Mouse (Mus musculus) liver, postnatal 0 days (tissue): ENCODE data around the gene Vash1. TPM values are rescaled to one million over a fixed set of nuclear protein-coding genes. Genes with fewer than 3 reads are reported as not detected.

ENCODE experiments used
- ATAC-seq: fragments of 200-750 bp; cut with Nextera tagmentation; 2 replicates; pipeline ENCODE4 v1.8.0; 2017; ENCODE audit warnings: mild to moderate bottlenecking, moderate library complexity
- DNase-seq: peaks from one replicate; pipeline ENCODE4 v3.0.0-alpha.2; 2016
- H3K27ac ChIP-seq: fragments of 300-500 bp; sonication (generic); 2 replicates; pipeline ENCODE4 v1.5.1; 2014; ENCODE audit warnings: antibody characterized with exemption, moderate library complexity, mild to moderate bottlenecking, low read depth
- H3K27me3 ChIP-seq: fragments of 300-500 bp; sonication (generic); 2 replicates; pipeline ENCODE4 v1.6.1; 2014; ENCODE audit warnings: low read length, control low read depth, mixed read lengths; ENCODE audit not compliant: insufficient read depth
- H3K36me3 ChIP-seq: fragments of 300-500 bp; sonication (generic); replicated peaks from 2 replicates; pipeline ENCODE4 v1.6.1; 2014; ENCODE audit warnings: mild to moderate bottlenecking, control low read depth, low read length, moderate library complexity, mixed read lengths; ENCODE audit not compliant: insufficient read depth
- H3K4me1 ChIP-seq: fragments of 300-500 bp; sonication (generic); 2 replicates; pipeline ENCODE4 v1.6.1; 2014; ENCODE audit warnings: antibody characterized with exemption, mild to moderate bottlenecking, control low read depth; ENCODE audit not compliant: insufficient read depth
- H3K4me2 ChIP-seq: fragments of 300-500 bp; sonication (generic); 2 replicates; pipeline ENCODE4 v1.6.1; 2014; ENCODE audit warnings: low read depth, mild to moderate bottlenecking, low read length, moderate library complexity, mixed read lengths
- H3K4me3 ChIP-seq: fragments of 300-500 bp; sonication (generic); 2 replicates; pipeline ENCODE4 v1.5.1; 2014; ENCODE audit warnings: low read depth, low read length
- H3K9ac ChIP-seq: fragments of 300-500 bp; sonication (generic); replicated peaks from 2 replicates; pipeline ENCODE4 v1.6.1; 2014; ENCODE audit warnings: mild to moderate bottlenecking, moderate library complexity
- H3K9me3 ChIP-seq: fragments of 300-500 bp; sonication (generic); 2 replicates; pipeline ENCODE4 v1.6.1; 2016; ENCODE audit warnings: mild to moderate bottlenecking, control low read depth, low read length, mixed read lengths
- CTCF ChIP-seq: sonication (generic); IDR thresholded peaks from 2 replicates; pipeline ENCODE4 v1.5.1; 2016; ENCODE audit warnings: antibody characterized with exemption, low read depth
- EP300 ChIP-seq: IDR thresholded peaks from 2 replicates; pipeline ENCODE4 v1.6.1; 2016; ENCODE audit warnings: antibody characterized with exemption, low read depth, mild to moderate bottlenecking
- WGBS: fragments of 180-500 bp; shearing (Covaris S2); extraction: QIAGEN DNeasy Blood & Tissue Kit; methylation state at CpG from one replicate; pipeline ENCODE4 v1.1.7; 2014; ENCODE audit not compliant: insufficient replicate concordance; 5-methylcytosine and 5-hydroxymethylcytosine counted together
- polyA plus RNA-seq: library from polyadenylated mRNA; unstranded; fragments of >200 nt; fragmentation: Nextera tagmentation; extraction: Ambion mirVana; gene quantifications from 2 replicates; pipeline ENCODE4 v1.2.1, GENCODE M21; 2015

Gene Vash1
- polyA plus RNA-seq = 1.3 and 1.4 TPM in 2 replicates

- H3K9ac ChIP-seq = peak within 1 kb of the TSS; percentile 55
These were observed at the start of gene Vash1 for GRCm38 (mm10) chr12:86678591-86679545. Gene Vash1 (plus strand): TSS chr12:86678700.

GRCm38 (mm10) chr12:86628783-86629172, 49.7 kb upstream of the Vash1 start:
- 41% methylated on average over 6 of the region's 6 CpGs for WGBS
- Histone ChIP-seq H3K27ac (no peak overlapping the region), H3K27me3 (no peaks in the 10 kb centered on the region), H3K9me3 (no peaks in the 10 kb centered on the region), H3K4me3 (no peak overlapping the region), H3K9ac (no peak overlapping the region), H3K36me3 (no peaks in the 10 kb centered on the region), H3K4me1 (no peaks in the 10 kb centered on the region), H3K4me2 (no peak overlapping the region)
- ATAC-seq (no peak), DNase-seq (no peak)
- TF ChIP-seq EP300 (no peak), CTCF (no peak)

More at GRCm38 (mm10) chr12:86678591-86679545, at the start of gene Vash1:
- Histone ChIP-seq H3K36me3 (no peaks in the 10 kb centered on the region), H3K4me2 (peak within 1 kb of the TSS; percentile 93), H3K9me3 (no peaks in the 10 kb centered on the region), H3K27me3 (peaks cover 26% of the 10 kb centered on the region), H3K27ac (0 out of 2 replicates have a peak within 1 kb of the TSS, but pooled peaks have one; percentile 24), H3K4me1 (peaks cover 11% of the 10 kb centered on the region), H3K4me3 (peak within 1 kb of the TSS; percentile 65)
- TF ChIP-seq EP300 (no peak), CTCF (no peak)
- ATAC-seq (peak; percentile 31; the same call in 1 of the 2 replicates), DNase-seq (peak; percentile 45)
- WGBS = under 1% methylated on average over 90 of the region's 94 CpGs

GRCm38 (mm10) chr12:86641763-86642162, 36.7 kb upstream of the Vash1 start:
- TF ChIP-seq EP300 = no peak
- TF ChIP-seq CTCF = peak; percentile 48
- ATAC-seq (no peak), DNase-seq (no peak)
- H3K27ac ChIP-seq = no peak overlapping the region
- H3K9ac ChIP-seq = no peak overlapping the region
- 45% methylated on average over 8 of the region's 8 CpGs for WGBS
- no peak overlapping the region for H3K4me2 ChIP-seq
- H3K27me3 ChIP-seq = no peaks in the 10 kb centered on the region
- no peaks in the 10 kb centered on the region for H3K4me1 ChIP-seq
- no peaks in the 10 kb centered on the region for H3K36me3 ChIP-seq
- no peaks in the 10 kb centered on the region; the same call in 1 of the 2 replicates for H3K9me3 ChIP-seq
- no peak overlapping the region for H3K4me3 ChIP-seq

DNA sequence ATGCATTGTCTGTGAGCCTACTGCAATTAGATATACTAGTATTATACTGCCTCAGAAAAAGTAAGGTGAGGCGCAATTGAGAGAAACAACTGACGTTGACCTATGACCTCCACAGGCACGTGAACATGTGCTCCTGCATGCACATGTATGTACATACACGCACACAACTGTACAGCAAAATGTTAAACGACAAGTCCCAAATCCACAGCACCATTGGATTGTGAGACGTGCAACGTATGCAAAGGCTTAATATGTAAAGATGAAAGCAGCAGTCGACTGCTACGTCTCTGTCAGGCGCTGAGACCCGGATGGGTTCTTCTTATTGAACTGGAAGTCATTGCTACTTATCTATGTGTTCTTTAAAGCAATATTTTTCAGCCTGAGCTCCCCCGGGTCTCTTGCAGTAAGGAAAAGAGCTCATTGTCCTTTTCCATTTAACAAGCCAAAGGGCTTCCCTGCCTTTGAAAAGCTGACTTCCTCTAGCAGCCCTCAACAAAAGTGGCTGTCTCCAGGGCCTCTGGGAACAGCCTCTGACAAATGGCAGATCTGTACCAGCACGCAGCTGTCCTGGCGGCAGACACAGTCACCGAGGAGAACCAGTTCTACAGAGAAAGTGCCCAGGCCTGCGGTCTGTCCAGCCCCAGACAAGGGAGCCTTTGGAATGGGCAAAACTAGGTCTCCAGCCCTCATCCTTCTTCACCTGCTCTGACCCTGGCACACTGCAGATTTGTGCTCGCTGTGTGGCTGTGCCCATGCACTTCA, 33.8 kb upstream of the Vash1 start:
- WGBS = 68% methylated on average over 17 of the region's 17 CpGs
- Histone ChIP-seq H3K9ac (no peak overlapping the region), H3K9me3 (no peaks in the 10 kb centered on the region; the same call in 1 of the 2 replicates), H3K4me2 (no peak overlapping the region), H3K27me3 (no peaks in the 10 kb centered on the region), H3K4me3 (no peak overlapping the region), H3K36me3 (no peaks in the 10 kb centered on the region), H3K27ac (no peak overlapping the region), H3K4me1 (no peaks in the 10 kb centered on the region)
- DNase-seq (no peak), ATAC-seq (no peak)
- TF ChIP-seq EP300 (no peak), CTCF (no peak)

DNA sequence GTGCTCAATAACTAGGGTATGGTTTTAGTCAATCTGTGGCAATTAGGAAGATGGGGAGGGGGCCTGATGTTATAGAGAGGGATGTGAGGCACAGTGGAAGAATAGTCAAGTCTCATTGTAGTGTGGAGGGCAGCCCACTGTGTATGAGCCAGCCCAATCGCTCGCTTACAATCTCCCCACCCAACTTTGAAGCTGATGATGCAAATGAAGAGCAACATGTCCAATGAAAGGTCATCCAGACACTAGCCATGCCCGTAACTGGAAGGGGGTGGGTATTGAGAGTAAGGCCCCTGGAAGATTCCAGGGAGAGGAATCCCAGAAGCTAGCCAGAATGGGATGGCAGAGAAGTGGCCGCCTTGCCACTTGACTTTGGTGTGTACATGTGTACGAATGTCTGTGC, 33.0 kb upstream of the Vash1 start:
- no peak overlapping the region for H3K4me2 ChIP-seq
- no peaks in the 10 kb centered on the region; the same call in 1 of the 2 replicates for H3K9me3 ChIP-seq
- no peak overlapping the region for H3K27ac ChIP-seq
- no peaks in the 10 kb centered on the region for H3K4me1 ChIP-seq
- no peak for DNase-seq
- 74% methylated on average over 5 of the region's 5 CpGs for WGBS
- no peak for TF ChIP-seq EP300
- no peak for TF ChIP-seq CTCF
- H3K9ac ChIP-seq = no peak overlapping the region
- no peak for ATAC-seq
- H3K27me3 ChIP-seq = no peaks in the 10 kb centered on the region
- no peak overlapping the region for H3K4me3 ChIP-seq
- no peaks in the 10 kb centered on the region for H3K36me3 ChIP-seq

DNA sequence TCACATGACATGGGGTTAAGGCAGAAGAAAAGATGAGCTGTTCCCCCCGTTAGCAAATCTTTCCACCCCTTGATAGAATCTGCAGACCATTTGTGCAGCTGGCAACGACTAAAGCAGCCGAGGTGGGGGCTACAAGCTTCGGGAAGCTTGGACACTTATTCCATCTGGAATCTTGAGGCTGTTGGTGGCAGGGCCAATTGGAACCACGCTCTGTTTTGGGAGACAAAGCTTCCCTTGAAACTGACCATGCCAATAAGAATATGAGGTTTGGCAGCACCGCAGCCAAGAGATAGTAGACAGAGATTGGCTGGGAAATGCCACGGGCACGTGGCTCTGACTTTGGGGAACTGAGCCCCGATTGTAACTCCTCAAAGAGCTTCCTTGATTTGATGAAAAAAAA, 31.7 kb upstream of the Vash1 start:
- Histone ChIP-seq H3K4me1 (no peaks in the 10 kb centered on the region), H3K27ac (no peak overlapping the region), H3K27me3 (no peaks in the 10 kb centered on the region), H3K36me3 (no peaks in the 10 kb centered on the region), H3K4me3 (no peak overlapping the region), H3K9me3 (no peaks in the 10 kb centered on the region), H3K4me2 (no peak overlapping the region), H3K9ac (no peak overlapping the region)
- no peak for ATAC-seq
- DNase-seq = no peak
- 66% methylated on average over 9 of the region's 9 CpGs for WGBS
- TF ChIP-seq CTCF = no peak
- no peak for TF ChIP-seq EP300
